Comparison of ENCODE assay signal across 23 mouse cellular contexts in the genomic region with DNA sequence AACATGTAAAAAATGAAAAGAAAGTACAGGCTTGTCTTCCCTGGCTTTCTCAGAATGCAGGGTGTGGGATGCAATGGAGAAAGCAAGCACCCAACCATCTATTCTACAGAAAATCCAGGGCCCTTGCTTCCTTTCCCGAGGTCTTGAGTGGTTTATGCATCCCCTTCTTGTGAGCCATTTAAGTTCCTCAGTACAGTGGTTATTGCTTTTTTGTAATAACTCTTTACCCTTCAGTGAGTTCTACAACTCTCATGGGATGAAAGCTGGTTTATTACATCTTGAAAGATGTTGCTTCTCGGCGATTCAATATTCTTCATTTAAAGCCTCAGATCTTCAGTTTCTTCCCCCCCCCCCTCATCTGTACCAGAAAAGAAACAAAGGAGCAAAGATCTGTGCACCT.
"Had no signal": no experiment of that assay in that cellular context is flagged by ENCODE, and none has a peak within 500 bp of the region (broad histone marks: within the 10 kb centered on the region; RNA-seq: fewer than 3 reads in every experiment).

No protein-coding gene starts in this region.

- H3K36me3 ChIP-seq: heart, embryonic 10.5 days; heart, embryonic 12.5 days; hindbrain, embryonic 13.5 days; hindbrain, embryonic 15.5 days; kidney, embryonic 15.5 days; limb, embryonic 10.5 days; limb, embryonic 12.5 days had no signal

- ATAC-seq: hindbrain, postnatal 0 days; intestine, embryonic 16.5 days had no signal

- H3K4me1 ChIP-seq: heart, embryonic 10.5 days; heart, embryonic 12.5 days; hindbrain, embryonic 13.5 days; hindbrain, embryonic 15.5 days; kidney, embryonic 15.5 days; limb, embryonic 10.5 days; limb, embryonic 12.5 days had no signal

- H3K9ac ChIP-seq: heart, embryonic 12.5 days; hindbrain, embryonic 13.5 days; hindbrain, embryonic 15.5 days; kidney, embryonic 15.5 days; limb, embryonic 12.5 days had no signal

- H3K9me3 ChIP-seq: heart, embryonic 10.5 days; hindbrain, embryonic 13.5 days; hindbrain, embryonic 15.5 days; kidney, embryonic 15.5 days; limb, embryonic 10.5 days; limb, embryonic 12.5 days had no signal

- H3K4me3 ChIP-seq: gastrocnemius, adult 2 months; heart, embryonic 10.5 days; heart, embryonic 12.5 days; hindbrain, embryonic 13.5 days; hindbrain, embryonic 15.5 days; kidney, embryonic 15.5 days; limb, embryonic 10.5 days; limb, embryonic 12.5 days had no signal

- DNase-seq: gastrocnemius, adult 2 months; gastrocnemius, postnatal 10 days; gastrocnemius, postnatal 25 days; heart, adult 18-20 months; heart, postnatal 10 days; kidney, adult 11 months; kidney, adult 2 months; kidney, adult 9 months; kidney, postnatal 14 days; kidney, postnatal 36 days; layer of hippocampus, adult 9-11 months; layer of hippocampus, postnatal 36 days; liver had no signal

- H3K27ac ChIP-seq: gastrocnemius, adult 2 months; heart, embryonic 10.5 days; hindbrain, embryonic 13.5 days; hindbrain, embryonic 15.5 days; hindbrain, postnatal 0 days; kidney, embryonic 15.5 days; kidney, postnatal 0 days; limb, embryonic 10.5 days; limb, embryonic 12.5 days had no signal

- H3K4me2 ChIP-seq: heart, embryonic 12.5 days; hindbrain, embryonic 13.5 days; hindbrain, embryonic 15.5 days; kidney, embryonic 15.5 days; limb, embryonic 12.5 days had no signal

- H3K27me3 ChIP-seq: heart, embryonic 12.5 days; hindbrain, embryonic 13.5 days; hindbrain, embryonic 15.5 days; kidney, embryonic 15.5 days; limb, embryonic 12.5 days had no signal
